Mouse (Mus musculus): ENCODE data around the gene Thap8. TPM values are rescaled to one million over a fixed set of nuclear protein-coding genes. Genes with fewer than 3 reads are reported as not detected.

Gene Thap8
- polyA plus RNA-seq, 1 experiment from 2014 or later: 0.19 TPM

- Histone ChIP-seq H3K4me1 (ENCODE audit: control insufficient read depth, insufficient read depth, low read length) (peaks cover 5% of the 10 kb centered on the region; the same call in 1 of the 2 replicates), H3K4me3 (ENCODE audit: low read depth, low read length) (peak within 1 kb of the TSS; percentile 93), H3K27me3 (ENCODE audit: control insufficient read depth, insufficient read depth, low read length) (no peaks in the 10 kb centered on the region), H3K27ac (ENCODE audit: low read depth, low read length) (peak within 1 kb of the TSS; percentile 40; the same call in 1 of the 2 replicates), H3K9me3 (ENCODE audit: control insufficient read depth, low read length) (no peaks in the 10 kb centered on the region), H3K9ac (ENCODE audit: low read length) (peak within 1 kb of the TSS; percentile 96), H3K36me3 (ENCODE audit: control insufficient read depth, insufficient read depth, low read length) (peaks cover 2% of the 10 kb centered on the region; the same call in 1 of the 2 replicates), H3K4me2 (peak within 1 kb of the TSS; percentile 90)
- DNase-seq (ENCODE audit: low spot score, missing footprints) (peak; percentile 98), ATAC-seq (ENCODE audit: low FRiP score) (peak; percentile 89)
- WGBS: 7% methylated on average over 35 of the region's 35 CpGs
These were observed 11.6 kb downstream of the Thap8 start, which contains the start of gene Clip3 for GRCm38 (mm10) chr7:30291215-30292131. Clip3 (plus strand) TSS chr7:30291728.

GRCm38 (mm10) chr7:30293795-30294194 lies 13.9 kb downstream of the Thap8 start:
- no peak overlapping the region for H3K9ac ChIP-seq (ENCODE audit: low read length)
- H3K4me1 ChIP-seq (ENCODE audit: control insufficient read depth, insufficient read depth, low read length): peaks cover 5% of the 10 kb centered on the region; the same call in 1 of the 2 replicates
- H3K9me3 ChIP-seq (ENCODE audit: control insufficient read depth, low read length): no peaks in the 10 kb centered on the region
- ATAC-seq (ENCODE audit: low FRiP score): no peak
- no peak overlapping the region for H3K4me3 ChIP-seq (ENCODE audit: low read depth, low read length)
- no peak overlapping the region for H3K4me2 ChIP-seq
- WGBS: 88% methylated on average over 13 of the region's 13 CpGs
- H3K36me3 ChIP-seq (ENCODE audit: control insufficient read depth, insufficient read depth, low read length): peaks cover 12% of the 10 kb centered on the region
- DNase-seq (ENCODE audit: low spot score, missing footprints): no peak
- no peaks in the 10 kb centered on the region for H3K27me3 ChIP-seq (ENCODE audit: control insufficient read depth, insufficient read depth, low read length)
- H3K27ac ChIP-seq (ENCODE audit: low read depth, low read length): no peak overlapping the region

DNA sequence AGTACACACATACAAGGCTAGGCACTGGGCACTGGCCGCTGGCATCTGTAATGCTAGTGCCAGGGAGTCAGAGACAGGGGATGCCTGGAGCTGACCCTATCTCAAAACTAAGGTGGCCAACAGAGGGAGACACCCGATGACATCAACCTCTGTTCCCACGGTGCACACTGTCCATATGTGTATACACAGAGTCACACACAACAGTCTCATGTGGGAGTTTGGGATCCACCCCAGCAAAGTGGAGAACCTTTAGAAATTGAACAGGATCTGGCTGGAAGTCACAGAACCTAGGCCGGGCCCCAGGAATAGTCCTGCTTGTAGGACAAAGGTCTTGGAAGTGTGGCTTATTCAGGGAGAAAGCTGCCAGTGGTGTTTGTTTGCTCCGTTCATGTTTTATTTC lies 14.4 kb downstream of the Thap8 start:
- peaks cover 17% of the 10 kb centered on the region for H3K36me3 ChIP-seq (ENCODE audit: control insufficient read depth, insufficient read depth, low read length)
- H3K4me1 ChIP-seq (ENCODE audit: control insufficient read depth, insufficient read depth, low read length): peaks cover 5% of the 10 kb centered on the region; the same call in 1 of the 2 replicates
- no peak overlapping the region for H3K27ac ChIP-seq (ENCODE audit: low read depth, low read length)
- H3K27me3 ChIP-seq (ENCODE audit: control insufficient read depth, insufficient read depth, low read length): no peaks in the 10 kb centered on the region
- H3K4me2 ChIP-seq: no peak overlapping the region
- DNase-seq (ENCODE audit: low spot score, missing footprints) (peak; percentile 49), ATAC-seq (ENCODE audit: low FRiP score) (no peak)
- no peaks in the 10 kb centered on the region for H3K9me3 ChIP-seq (ENCODE audit: control insufficient read depth, low read length)
- H3K4me3 ChIP-seq (ENCODE audit: low read depth, low read length): no peak overlapping the region
- no peak overlapping the region for H3K9ac ChIP-seq (ENCODE audit: low read length)
- WGBS: 91% methylated on average over 5 of the region's 5 CpGs

DNA sequence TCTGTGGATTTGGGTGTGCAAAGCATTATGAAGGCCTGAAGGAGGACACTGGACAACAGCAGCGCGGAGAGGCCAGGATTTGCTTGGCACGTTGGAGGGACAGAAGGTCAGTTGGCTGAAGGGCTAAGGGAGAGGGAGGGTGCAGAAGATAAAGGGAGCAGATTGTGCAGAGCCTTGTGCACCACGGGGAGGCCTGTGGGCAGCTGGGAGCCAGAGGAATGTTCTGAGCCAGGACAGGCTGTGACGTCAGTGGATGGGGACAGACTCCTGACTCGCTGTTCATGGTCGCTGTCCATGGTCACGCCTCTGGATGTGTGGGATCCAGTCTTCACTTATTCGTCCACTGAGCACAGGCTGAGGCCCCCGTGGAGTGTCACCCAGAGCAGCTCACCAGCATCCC lies 15.2 kb downstream of the Thap8 start:
- WGBS: 78% methylated on average over 10 of the region's 10 CpGs
- peaks cover 21% of the 10 kb centered on the region for H3K36me3 ChIP-seq (ENCODE audit: control insufficient read depth, insufficient read depth, low read length)
- ATAC-seq (ENCODE audit: low FRiP score): no peak

GRCm38 (mm10) chr7:30296816-30297215 lies 16.9 kb downstream of the Thap8 start:
- Histone ChIP-seq H3K27ac (ENCODE audit: low read depth, low read length) (no peak overlapping the region), H3K4me1 (ENCODE audit: control insufficient read depth, insufficient read depth, low read length) (peaks cover 2% of the 10 kb centered on the region; the same call in 1 of the 2 replicates), H3K4me3 (ENCODE audit: low read depth, low read length) (no peak overlapping the region), H3K4me2 (no peak overlapping the region), H3K9ac (ENCODE audit: low read length) (no peak overlapping the region), H3K9me3 (ENCODE audit: control insufficient read depth, low read length) (no peaks in the 10 kb centered on the region), H3K36me3 (ENCODE audit: control insufficient read depth, insufficient read depth, low read length) (peaks cover 25% of the 10 kb centered on the region), H3K27me3 (ENCODE audit: control insufficient read depth, insufficient read depth, low read length) (no peaks in the 10 kb centered on the region)
- 93% methylated on average over 15 of the region's 15 CpGs for WGBS
- DNase-seq (ENCODE audit: low spot score, missing footprints): peak; percentile 17
- ATAC-seq (ENCODE audit: low FRiP score): no peak

More for the DNA sequence above, 15.2 kb downstream of the Thap8 start:
- peak; percentile 37 for DNase-seq (ENCODE audit: low spot score, missing footprints)
- H3K4me1 ChIP-seq (ENCODE audit: control insufficient read depth, insufficient read depth, low read length): peaks cover 5% of the 10 kb centered on the region; the same call in 1 of the 2 replicates
- no peak overlapping the region for H3K9ac ChIP-seq (ENCODE audit: low read length)
- H3K9me3 ChIP-seq (ENCODE audit: control insufficient read depth, low read length): no peaks in the 10 kb centered on the region
- no peak overlapping the region for H3K4me2 ChIP-seq
- no peak overlapping the region for H3K27ac ChIP-seq (ENCODE audit: low read depth, low read length)
- H3K4me3 ChIP-seq (ENCODE audit: low read depth, low read length): no peak overlapping the region
- H3K27me3 ChIP-seq (ENCODE audit: control insufficient read depth, insufficient read depth, low read length): no peaks in the 10 kb centered on the region

GRCm38 (mm10) chr7:30297266-30297665 lies 17.4 kb downstream of the Thap8 start:
- Histone ChIP-seq H3K9ac (ENCODE audit: low read length) (no peak overlapping the region), H3K27ac (ENCODE audit: low read depth, low read length) (no peak overlapping the region), H3K4me1 (ENCODE audit: control insufficient read depth, insufficient read depth, low read length) (peaks cover 2% of the 10 kb centered on the region; the same call in 1 of the 2 replicates), H3K36me3 (ENCODE audit: control insufficient read depth, insufficient read depth, low read length) (peaks cover 27% of the 10 kb centered on the region), H3K4me2 (no peak overlapping the region), H3K27me3 (ENCODE audit: control insufficient read depth, insufficient read depth, low read length) (no peaks in the 10 kb centered on the region), H3K4me3 (ENCODE audit: low read depth, low read length) (no peak overlapping the region), H3K9me3 (ENCODE audit: control insufficient read depth, low read length) (no peaks in the 10 kb centered on the region)
- WGBS: 86% methylated on average over 16 of the region's 16 CpGs
- no peak for ATAC-seq (ENCODE audit: low FRiP score)
- DNase-seq (ENCODE audit: low spot score, missing footprints): peak; percentile 35

GRCm38 (mm10) chr7:30300914-30301313 lies 21.0 kb downstream of the Thap8 start:
- WGBS: 51% methylated on average over 3 of the region's 3 CpGs
- peaks cover 43% of the 10 kb centered on the region for H3K36me3 ChIP-seq (ENCODE audit: control insufficient read depth, insufficient read depth, low read length)
- ATAC-seq (ENCODE audit: low FRiP score): no peak

GRCm38 (mm10) chr7:30306083-30306779 lies 26.3 kb downstream of the Thap8 start:
- Histone ChIP-seq H3K4me1 (ENCODE audit: control insufficient read depth, insufficient read depth, low read length) (peaks cover 13% of the 10 kb centered on the region), H3K4me2 (no peak overlapping the region), H3K9me3 (ENCODE audit: control insufficient read depth, low read length) (no peaks in the 10 kb centered on the region), H3K36me3 (ENCODE audit: control insufficient read depth, insufficient read depth, low read length) (peaks cover 19% of the 10 kb centered on the region), H3K4me3 (ENCODE audit: low read depth, low read length) (no peak overlapping the region), H3K27ac (ENCODE audit: low read depth, low read length) (no peak overlapping the region), H3K9ac (ENCODE audit: low read length) (no peak overlapping the region), H3K27me3 (ENCODE audit: control insufficient read depth, insufficient read depth, low read length) (no peaks in the 10 kb centered on the region)
- WGBS: 93% methylated on average over 16 of the region's 16 CpGs
- no peak for DNase-seq (ENCODE audit: low spot score, missing footprints)
- no peak for ATAC-seq (ENCODE audit: low FRiP score)

More at GRCm38 (mm10) chr7:30300914-30301313, 21.0 kb downstream of the Thap8 start:
- Histone ChIP-seq H3K9ac (ENCODE audit: low read length) (no peak overlapping the region), H3K9me3 (ENCODE audit: control insufficient read depth, low read length) (no peaks in the 10 kb centered on the region), H3K4me2 (no peak overlapping the region), H3K4me1 (ENCODE audit: control insufficient read depth, insufficient read depth, low read length) (no peaks in the 10 kb centered on the region), H3K27me3 (ENCODE audit: control insufficient read depth, insufficient read depth, low read length) (no peaks in the 10 kb centered on the region), H3K27ac (ENCODE audit: low read depth, low read length) (no peak overlapping the region), H3K4me3 (ENCODE audit: low read depth, low read length) (no peak overlapping the region)
- DNase-seq (ENCODE audit: low spot score, missing footprints): no peak
